Mouse (Mus musculus): ENCODE data around the gene Ppie. TPM values are rescaled to one million over a fixed set of nuclear protein-coding genes. Genes with fewer than 3 reads are reported as not detected.

Gene Ppie
- 65.0 TPM for polyA plus RNA-seq (2012; fragmentation: generic; extraction: Trizol)

DNA sequence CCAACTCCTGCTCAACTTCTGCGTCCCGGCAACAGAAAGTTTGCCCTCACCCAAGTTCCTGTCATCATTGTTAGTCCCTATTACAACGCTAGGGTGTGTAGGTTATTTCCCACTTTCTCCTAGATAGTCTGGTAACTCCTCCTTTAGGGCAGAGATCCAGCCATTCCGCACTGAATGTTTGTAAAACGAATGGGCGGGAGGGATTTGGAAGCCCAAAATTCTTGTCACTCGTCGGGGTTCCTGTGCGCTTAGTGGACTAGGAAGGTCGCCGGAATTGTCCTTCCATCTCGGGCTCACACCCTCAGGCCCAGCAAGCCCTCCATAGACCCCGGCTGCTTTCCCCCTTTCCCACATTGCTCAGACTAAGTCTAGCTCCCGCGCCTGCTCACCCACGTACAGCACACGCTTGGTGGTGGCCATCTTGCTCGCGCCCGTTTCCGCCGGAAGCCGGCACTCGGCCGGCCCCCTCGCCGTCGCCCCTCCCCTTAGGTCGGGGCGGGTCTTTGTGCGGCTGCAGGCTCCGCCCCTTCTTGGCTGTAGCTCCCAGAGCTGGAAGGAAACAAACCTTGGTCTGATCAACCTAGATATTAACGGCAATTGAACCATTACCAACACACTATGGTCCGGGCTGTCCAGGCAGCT is at the start of gene Ppie:
Gene Ppie (minus strand): TSS at position 439 of the 642 bp plus-strand sequence.
- Histone ChIP-seq H3K4me2 (ENCODE audit: low read depth) (peak within 1 kb of the TSS; percentile 95), H3K4me3 (peak within 1 kb of the TSS; percentile 75), H3K79me2 (ENCODE audit: control insufficient read depth, insufficient read depth) (peaks cover 24% of the 10 kb centered on the region), H3K27me3 (ENCODE audit: control insufficient read depth, insufficient read depth, insufficient read length) (no peaks in the 10 kb centered on the region), H3ac (ENCODE audit: control insufficient read depth, insufficient read length) (peak within 1 kb of the TSS; percentile 25), H3K36me3 (ENCODE audit: control insufficient read depth, insufficient read depth) (peaks cover 11% of the 10 kb centered on the region)
- TF ChIP-seq TCF12 (IDR thresholded peaks at IDR 0.05; ENCODE audit: insufficient read depth, poor library complexity, severe bottlenecking) (no peak), REST (IDR thresholded peaks at IDR 0.05; ENCODE audit: insufficient read depth, insufficient read length) (peak; percentile 29), USF1 (IDR thresholded peaks at IDR 0.05; ENCODE audit: low read depth) (no peak), CEBPB (IDR thresholded peaks at IDR 0.05; ENCODE audit: insufficient read depth, poor library complexity, severe bottlenecking) (no peak), TCF3 (IDR thresholded peaks at IDR 0.05; ENCODE audit: insufficient read length, low read depth) (no peak), POLR2A (IDR thresholded peaks at IDR 0.05; ENCODE audit: insufficient read length, low read depth) (peak; percentile 91), MYOD1 (IDR thresholded peaks at IDR 0.05; ENCODE audit: control insufficient read depth in 1 of 3, insufficient read length in 2 of 3, low read depth in 2 of 3) (no peak), E2F4 (IDR thresholded peaks at IDR 0.05; ENCODE audit: insufficient read depth) (no peak), SRF (IDR thresholded peaks at IDR 0.05; ENCODE audit: control insufficient read depth, insufficient read length, low read depth) (no peak), POLR2AphosphoS2 (IDR thresholded peaks at IDR 0.05; ENCODE audit: insufficient read length, low read depth) (peak; percentile 92), MAX (IDR thresholded peaks at IDR 0.05; ENCODE audit: low read depth) (no peak), MYOG (IDR thresholded peaks at IDR 0.05; ENCODE audit: control insufficient read depth in 1 of 3, insufficient read depth in 1 of 3, insufficient read length in 2 of 3, low read depth in 2 of 3) (no peak)

DNA sequence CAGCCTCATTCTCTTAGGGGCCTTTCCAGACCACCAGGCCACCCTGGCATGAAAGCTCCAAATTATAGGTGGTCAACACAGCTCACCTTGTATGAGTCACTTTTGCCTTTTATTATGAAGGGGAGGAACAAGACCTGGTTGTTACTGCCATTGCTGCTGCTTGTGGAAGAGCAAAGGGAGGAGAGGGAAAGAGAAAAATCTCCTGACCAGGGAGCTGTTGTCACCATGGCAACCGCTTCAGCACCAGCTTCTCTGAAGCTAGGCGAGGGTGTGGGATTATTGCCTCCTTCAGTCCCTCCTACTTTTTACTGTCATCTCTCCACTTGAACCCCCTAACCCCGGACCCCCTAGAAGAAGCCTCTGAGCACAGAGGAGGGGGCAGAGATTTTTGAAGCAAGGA is 45.1 kb upstream of the Ppie start:
- no peak for TF ChIP-seq MAX (IDR thresholded peaks at IDR 0.05; ENCODE audit: low read depth)
- no peak for TF ChIP-seq MYOD1 (IDR thresholded peaks at IDR 0.05; ENCODE audit: control insufficient read depth in 1 of 3, insufficient read length in 2 of 3, low read depth in 2 of 3)
- TF ChIP-seq MYOG (IDR thresholded peaks at IDR 0.05; ENCODE audit: control insufficient read depth in 1 of 3, insufficient read depth in 1 of 3, insufficient read length in 2 of 3, low read depth in 2 of 3), result no peak
- TF ChIP-seq USF1 (IDR thresholded peaks at IDR 0.05; ENCODE audit: low read depth), result no peak
- TF ChIP-seq REST (IDR thresholded peaks at IDR 0.05; ENCODE audit: insufficient read depth, insufficient read length), result no peak
- no peak for TF ChIP-seq SRF (IDR thresholded peaks at IDR 0.05; ENCODE audit: control insufficient read depth, insufficient read length, low read depth)
- TF ChIP-seq CEBPB (IDR thresholded peaks at IDR 0.05; ENCODE audit: insufficient read depth, poor library complexity, severe bottlenecking), result no peak
- no peak for TF ChIP-seq TCF3 (IDR thresholded peaks at IDR 0.05; ENCODE audit: insufficient read length, low read depth)
- H3K27me3 ChIP-seq (ENCODE audit: control insufficient read depth, insufficient read depth, insufficient read length), result peaks cover 83% of the 10 kb centered on the region
- H3K4me2 ChIP-seq (ENCODE audit: low read depth), result no peak overlapping the region
- H3ac ChIP-seq (ENCODE audit: control insufficient read depth, insufficient read length), result no peak overlapping the region
- no peak overlapping the region for H3K4me3 ChIP-seq
- no peaks in the 10 kb centered on the region for H3K79me2 ChIP-seq (ENCODE audit: control insufficient read depth, insufficient read depth)
- H3K36me3 ChIP-seq (ENCODE audit: control insufficient read depth, insufficient read depth), result no peaks in the 10 kb centered on the region

DNA sequence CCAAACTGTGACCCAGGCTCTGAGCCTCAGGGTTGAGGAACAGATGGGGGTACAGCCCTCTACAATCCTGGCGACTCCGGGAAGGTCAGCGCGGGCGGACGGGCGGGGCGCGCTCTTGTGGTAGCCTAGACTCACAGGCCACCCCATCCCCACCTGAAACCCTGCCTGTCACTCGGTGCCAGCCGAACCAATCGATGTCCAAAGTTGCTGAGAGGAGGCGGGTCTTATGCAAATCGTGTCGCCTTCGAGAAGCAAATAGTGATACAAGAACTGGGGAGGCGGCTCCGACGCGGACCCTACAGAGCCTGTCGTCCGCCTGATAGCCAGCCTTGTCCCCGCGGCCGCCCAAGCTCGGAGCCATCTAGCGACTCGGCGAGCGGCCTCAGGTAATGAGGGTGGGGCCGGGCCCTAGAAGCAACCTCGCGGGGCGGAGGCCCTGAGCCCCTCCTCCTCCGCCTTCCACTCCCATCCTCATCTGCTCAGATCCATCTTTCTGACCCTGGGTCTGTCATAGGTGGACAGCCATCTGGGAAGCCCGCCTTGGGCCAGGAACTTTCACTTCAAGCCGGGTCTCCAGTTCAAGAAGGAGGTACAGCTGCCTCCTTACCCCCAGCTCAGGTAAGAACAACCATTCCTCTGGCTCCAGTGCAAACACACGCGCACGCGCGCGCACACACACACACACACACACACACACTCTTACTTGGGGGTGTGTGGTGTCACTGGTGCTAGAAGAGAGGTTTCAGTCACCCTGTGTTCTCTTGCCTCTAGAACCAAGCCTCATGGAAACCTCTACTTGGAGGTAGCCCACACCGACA is 43.7 kb upstream of the Ppie start:
- no peak overlapping the region for H3K4me3 ChIP-seq
- H3K4me2 ChIP-seq (ENCODE audit: low read depth), result peak overlapping the region; percentile 24
- no peaks in the 10 kb centered on the region for H3K79me2 ChIP-seq (ENCODE audit: control insufficient read depth, insufficient read depth)
- H3K27me3 ChIP-seq (ENCODE audit: control insufficient read depth, insufficient read depth, insufficient read length), result peaks cover 83% of the 10 kb centered on the region
- H3K36me3 ChIP-seq (ENCODE audit: control insufficient read depth, insufficient read depth), result no peaks in the 10 kb centered on the region
- TF ChIP-seq POLR2AphosphoS2 (IDR thresholded peaks at IDR 0.05; ENCODE audit: insufficient read length, low read depth) (no peak), USF1 (IDR thresholded peaks at IDR 0.05; ENCODE audit: low read depth) (no peak), TCF12 (IDR thresholded peaks at IDR 0.05; ENCODE audit: insufficient read depth, poor library complexity, severe bottlenecking) (no peak), MYOD1 (IDR thresholded peaks at IDR 0.05; ENCODE audit: control insufficient read depth in 1 of 3, insufficient read length in 2 of 3, low read depth in 2 of 3) (no peak), REST (IDR thresholded peaks at IDR 0.05; ENCODE audit: insufficient read depth, insufficient read length) (no peak)
- H3ac ChIP-seq (ENCODE audit: control insufficient read depth, insufficient read length), result no peak overlapping the region

DNA sequence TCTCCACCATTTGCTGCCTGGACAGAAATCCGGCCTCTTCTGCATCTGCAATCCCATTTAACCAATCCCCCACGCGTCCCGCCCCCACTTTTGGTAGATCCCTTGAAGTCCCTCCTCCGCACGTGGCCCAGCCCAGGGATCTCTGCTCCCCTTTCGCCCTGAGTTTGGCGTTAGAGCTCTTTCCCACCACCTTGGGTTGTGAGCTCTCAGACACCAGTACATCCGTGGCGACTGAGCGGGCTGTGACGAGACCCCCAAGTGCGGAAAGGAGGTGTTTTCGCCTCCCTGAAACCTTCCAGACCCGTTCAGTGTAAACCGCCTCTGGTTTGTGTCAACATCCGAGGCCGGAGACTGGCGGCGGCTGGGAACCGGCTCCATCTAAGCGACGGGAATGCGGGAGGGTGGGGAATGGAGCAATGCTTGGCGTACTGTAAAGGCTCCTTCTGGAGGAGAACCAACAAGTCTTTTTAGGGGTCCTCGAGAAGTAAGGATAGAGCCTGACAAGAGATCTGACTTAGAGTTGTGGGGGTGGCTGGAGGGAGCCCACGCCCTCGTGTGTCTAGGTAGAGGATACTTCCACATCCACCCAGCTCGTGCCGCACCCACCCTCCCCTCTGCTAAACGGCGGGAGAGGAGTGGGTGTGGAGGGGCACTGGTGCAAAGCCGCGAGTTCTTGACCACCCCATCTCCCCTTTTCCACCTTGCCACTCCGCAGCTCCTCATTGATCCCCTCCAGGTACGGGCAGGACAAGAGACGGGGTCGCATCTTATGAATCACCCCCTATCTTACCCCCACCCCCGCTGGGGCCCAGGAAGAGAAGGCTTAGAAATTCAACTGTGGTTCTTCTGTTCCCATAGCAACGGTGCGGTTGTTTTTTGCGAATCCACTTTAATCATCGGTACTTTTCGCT is 42.8 kb upstream of the Ppie start, which contains the start of gene Hpcal4:
Gene Hpcal4 (plus strand): TSS at position 900 of the 911 bp plus-strand sequence.
- H3K36me3 ChIP-seq (ENCODE audit: control insufficient read depth, insufficient read depth), result no peaks in the 10 kb centered on the region
- H3K79me2 ChIP-seq (ENCODE audit: control insufficient read depth, insufficient read depth), result no peaks in the 10 kb centered on the region
- H3K4me3 ChIP-seq, result no peak within 1 kb of the TSS
- H3K27me3 ChIP-seq (ENCODE audit: control insufficient read depth, insufficient read depth, insufficient read length), result peaks cover 86% of the 10 kb centered on the region
- TF ChIP-seq POLR2A (IDR thresholded peaks at IDR 0.05; ENCODE audit: insufficient read length, low read depth) (no peak), USF1 (IDR thresholded peaks at IDR 0.05; ENCODE audit: low read depth) (no peak), POLR2AphosphoS2 (IDR thresholded peaks at IDR 0.05; ENCODE audit: insufficient read length, low read depth) (no peak), REST (IDR thresholded peaks at IDR 0.05; ENCODE audit: insufficient read depth, insufficient read length) (no peak), TCF3 (IDR thresholded peaks at IDR 0.05; ENCODE audit: insufficient read length, low read depth) (no peak), TCF12 (IDR thresholded peaks at IDR 0.05; ENCODE audit: insufficient read depth, poor library complexity, severe bottlenecking) (no peak), SRF (IDR thresholded peaks at IDR 0.05; ENCODE audit: control insufficient read depth, insufficient read length, low read depth) (no peak), E2F4 (IDR thresholded peaks at IDR 0.05; ENCODE audit: insufficient read depth) (no peak)
- no peak within 1 kb of the TSS for H3ac ChIP-seq (ENCODE audit: control insufficient read depth, insufficient read length)
- H3K4me2 ChIP-seq (ENCODE audit: low read depth), result peak within 1 kb of the TSS; percentile 24
